Mouse (Mus musculus): Measurements from ENCODE around the gene Nupl2.
A peak's percentile ranks its signal among the peaks of the same experiment; 100 is the strongest.

The Nupl2 gene

DNA sequence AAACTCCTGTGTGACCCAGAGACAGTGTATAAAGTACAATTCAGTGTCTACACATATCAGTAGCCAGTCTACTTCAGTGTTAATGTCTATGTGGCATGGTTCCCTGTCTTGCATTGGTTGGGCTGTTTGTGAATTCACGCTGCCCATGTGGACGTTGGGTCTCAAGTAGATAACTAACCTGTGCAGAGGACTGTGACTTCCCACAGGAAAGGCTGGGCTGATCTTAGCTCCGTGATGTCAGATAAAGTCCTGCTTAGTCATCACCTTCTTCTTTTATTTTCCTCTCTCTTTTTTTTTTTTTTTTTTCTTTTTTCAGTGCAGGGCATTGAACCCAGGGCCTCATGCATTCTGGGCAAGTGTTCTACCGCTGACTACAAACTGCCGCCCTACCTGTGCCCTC is 43.7 kb downstream of the Nupl2 start:
- no peak for DNase-seq (ENCODE audit: low spot score)

DNA sequence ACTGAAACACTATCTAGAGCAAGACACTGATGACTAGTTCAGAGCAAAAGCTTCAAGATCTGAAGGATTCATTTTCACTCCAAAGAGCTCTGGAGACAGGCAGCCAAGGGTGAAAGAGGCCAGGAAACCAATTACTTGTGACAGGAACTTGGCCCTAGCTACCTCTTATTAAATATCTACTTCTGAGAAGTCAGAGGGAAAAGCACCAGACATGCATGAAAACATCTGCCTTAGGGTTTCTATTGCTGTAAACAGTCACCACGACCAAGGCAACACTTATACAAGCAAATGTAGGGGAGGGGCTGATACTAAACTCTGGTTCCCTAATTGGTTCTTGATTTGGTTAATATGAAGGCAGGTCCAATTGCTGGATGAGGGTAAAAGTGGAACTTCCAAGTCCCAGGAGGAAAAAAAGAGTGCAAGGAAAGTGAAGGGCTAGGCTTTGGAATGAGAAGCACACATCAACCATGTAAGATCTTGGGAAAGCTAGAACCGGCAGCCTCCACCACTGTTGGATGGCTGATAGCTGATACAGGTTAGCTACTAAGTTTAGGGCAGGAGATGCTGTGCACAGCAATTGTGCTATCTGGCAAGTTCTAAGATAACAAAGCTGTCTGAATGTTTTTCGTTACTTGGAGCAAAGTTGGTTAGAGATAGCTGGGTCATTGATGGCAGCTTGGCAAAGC is 49.2 kb downstream of the Nupl2 start:
- DNase-seq (ENCODE audit: low spot score) = peak; percentile 58

DNA sequence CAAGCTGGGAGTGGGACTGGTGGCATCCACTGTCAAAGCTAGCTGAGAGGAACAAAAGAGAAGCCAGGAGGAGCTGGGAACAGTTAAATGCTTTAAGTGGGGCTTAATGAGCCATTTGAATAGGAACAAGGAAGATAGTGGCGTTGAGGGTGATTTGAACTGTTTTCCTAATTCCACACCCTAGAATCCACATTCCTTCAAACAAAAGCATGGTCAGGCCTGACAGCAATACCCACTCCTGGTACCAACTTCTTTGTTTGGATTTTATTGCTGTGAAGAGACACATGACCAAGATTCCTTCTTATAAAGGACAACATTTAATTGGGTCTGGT is 49.8 kb downstream of the Nupl2 start:
- no peak for DNase-seq (ENCODE audit: low spot score)

DNA sequence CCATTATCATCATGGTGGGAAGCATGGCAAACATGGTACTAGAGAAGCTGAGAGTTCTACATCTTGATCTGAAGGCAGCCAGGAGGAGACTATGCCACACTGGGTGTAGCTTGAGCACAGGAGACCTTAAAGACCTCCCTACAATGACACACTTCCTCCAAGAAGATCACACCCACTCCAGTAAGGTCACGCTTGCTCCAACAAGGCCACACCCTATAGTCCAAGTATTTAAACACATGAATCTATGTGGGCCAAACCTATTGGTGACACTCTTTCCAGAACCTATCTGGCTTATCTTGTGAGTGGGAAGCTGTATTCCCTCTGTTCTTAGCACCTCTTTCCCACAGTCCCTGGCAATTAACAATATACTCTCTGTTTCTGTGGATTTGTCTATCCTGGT is 50.1 kb downstream of the Nupl2 start:
- no peak for DNase-seq (ENCODE audit: low spot score)
